Mouse (Mus musculus) CH12F3 (cell line): ENCODE measurements around the gene Fam126a.

Experiments used
- in situ Hi-C: fragments of 300-500 bp; cut with MboI; formaldehyde crosslinking; loops from 2 replicates; pipeline ENCODE4 v1.14.3; 2020; ENCODE audit warnings: low sequenced_read_pairs

The Fam126a gene

DNA sequence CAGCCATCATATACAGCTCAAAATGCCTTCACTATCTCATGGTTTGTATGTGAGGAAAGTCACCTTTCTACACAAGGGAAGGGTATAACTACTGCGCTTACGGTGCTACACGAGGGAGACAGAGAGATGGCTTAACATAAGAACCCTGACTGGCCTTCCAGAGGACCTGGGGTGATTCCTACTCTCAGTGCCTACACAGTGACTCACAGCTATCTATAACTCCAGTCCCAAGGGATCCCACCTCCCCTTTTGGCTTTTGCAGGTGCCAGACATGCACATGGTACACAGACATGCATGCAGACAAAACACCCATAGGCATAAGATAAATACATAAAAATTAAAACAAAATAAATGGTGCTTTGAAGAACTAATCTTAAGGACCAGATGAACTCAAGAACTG is 35.6 kb downstream of the Fam126a start:
- in situ Hi-C loops = no loop called here

DNA sequence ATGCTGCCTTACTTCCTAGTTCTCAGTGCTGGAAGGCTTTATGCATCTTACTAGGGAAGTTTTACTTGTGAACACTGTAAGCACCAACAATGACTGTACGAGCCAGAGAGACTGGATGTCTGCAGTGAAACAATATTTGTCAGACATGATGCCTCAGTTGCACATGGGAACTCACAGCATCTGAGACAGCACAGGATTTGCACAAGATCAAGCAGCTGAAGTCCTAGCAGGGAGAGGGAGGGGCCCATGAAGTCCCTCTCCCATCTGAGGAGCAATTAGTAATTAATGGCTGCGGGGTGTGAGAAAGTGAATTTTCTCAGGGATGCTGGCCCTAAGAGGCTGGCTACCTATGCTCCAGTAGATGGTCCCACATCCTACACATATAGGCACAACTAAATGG is 36.3 kb downstream of the Fam126a start:
- in situ Hi-C loops = no loop called here

DNA sequence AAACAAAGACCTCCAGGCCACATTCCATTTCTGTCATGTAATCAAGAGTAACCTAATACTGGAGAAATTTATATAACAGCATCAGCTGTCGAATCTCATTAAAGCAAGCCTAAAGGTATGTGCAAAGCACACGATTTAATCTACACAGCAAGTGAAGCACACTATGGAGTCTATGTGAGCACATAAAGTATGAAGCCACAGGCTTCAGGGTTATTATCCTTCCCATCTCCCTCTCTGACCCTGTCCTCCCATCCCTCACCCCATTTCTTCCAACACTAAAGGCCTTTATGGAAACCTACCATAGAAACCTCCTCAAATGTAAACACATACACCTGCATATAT is 37.0 kb downstream of the Fam126a start:
- in situ Hi-C loops = no loop called here

DNA sequence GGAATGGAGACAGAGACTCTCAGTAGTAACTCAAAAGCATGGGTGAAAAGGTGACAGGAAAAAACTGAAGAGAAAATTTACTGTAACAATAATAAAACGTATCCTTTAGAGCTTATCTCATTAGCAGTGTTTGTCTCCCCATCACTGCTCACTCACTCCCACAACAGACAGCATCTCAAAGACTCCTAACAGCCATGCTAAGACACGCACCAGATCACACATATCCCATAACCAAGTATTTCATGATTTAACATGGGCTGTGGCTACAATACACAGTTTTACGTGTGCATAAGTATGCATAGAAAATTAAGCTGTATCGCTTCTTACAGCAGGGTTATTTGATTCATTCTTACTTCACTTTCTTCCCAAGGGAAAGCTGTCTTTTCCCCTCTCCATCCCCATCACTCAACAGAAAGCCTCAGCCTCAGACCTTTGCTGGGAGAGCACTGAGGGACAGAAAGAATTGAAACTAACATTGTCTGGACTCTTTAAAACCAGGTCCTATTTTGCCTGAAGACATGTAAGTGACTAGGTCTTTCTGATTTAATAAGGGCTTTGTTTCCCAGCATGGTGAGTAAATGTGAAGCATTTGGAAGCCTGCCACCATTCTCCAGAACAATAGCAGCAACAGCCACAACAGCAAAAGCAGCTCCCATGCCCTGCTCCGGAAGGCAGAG is 37.5 kb downstream of the Fam126a start:
- in situ Hi-C loops = no loop called here

DNA sequence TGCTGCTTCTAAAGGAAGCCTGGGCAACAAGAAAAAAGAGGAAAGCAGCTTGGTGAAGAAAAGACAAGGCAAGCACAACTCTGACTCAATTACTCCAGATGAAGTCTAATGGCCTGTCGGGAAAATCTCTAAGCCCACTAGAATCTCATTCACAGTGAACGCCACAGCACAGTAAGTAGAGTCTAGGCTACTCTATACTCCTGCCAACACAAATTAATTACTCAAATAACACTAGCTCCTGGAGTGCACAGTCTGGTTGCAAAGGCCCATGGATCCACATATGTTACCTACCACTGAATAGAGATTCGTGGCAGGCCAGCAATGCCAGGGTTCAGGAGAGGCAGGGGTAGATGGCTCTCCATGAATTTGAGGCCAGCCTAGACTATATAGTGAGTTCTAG is 40.5 kb downstream of the Fam126a start:
- in situ Hi-C loops = no loop called here

DNA sequence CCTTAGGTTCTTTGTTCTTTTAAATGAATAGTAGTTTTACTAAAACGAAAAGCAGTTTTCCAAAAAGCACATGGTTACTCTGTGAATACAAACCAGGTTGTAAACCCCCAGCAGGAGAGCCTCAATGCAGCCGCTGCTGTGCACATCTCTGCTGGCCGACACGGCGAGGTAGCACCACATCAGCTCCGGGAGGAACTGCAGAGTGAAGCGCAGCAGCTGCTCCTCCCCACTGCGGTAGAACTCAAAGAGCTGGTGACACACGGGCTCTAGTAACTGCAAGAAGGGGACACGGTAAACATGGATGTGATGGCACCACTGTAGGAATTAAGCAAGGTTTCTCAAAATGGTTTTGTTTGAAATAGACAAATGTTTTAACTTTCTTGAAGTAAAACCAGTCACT is 42.7 kb downstream of the Fam126a start:
- in situ Hi-C loops = no loop called here

DNA sequence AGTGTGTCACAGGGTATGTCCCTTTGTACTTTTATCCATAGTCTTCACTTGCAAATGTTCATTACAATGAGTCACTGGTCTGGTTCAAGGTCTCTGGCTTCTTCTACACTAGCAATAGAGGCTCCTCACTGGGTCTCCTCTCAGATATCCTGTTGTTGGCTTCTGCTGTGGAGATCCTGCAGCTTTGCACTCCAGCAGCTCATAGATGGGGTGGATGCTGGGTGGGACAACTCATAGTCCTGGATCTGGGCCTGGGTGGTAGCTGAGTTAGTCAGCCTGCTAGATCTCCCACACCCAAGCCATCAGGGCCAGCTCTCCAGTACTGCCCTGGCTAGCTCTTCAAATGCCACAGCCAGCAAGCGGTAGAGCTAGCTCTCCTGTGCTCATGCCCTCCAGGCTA is 48.4 kb downstream of the Fam126a start:
- in situ Hi-C loops = no loop called here

DNA sequence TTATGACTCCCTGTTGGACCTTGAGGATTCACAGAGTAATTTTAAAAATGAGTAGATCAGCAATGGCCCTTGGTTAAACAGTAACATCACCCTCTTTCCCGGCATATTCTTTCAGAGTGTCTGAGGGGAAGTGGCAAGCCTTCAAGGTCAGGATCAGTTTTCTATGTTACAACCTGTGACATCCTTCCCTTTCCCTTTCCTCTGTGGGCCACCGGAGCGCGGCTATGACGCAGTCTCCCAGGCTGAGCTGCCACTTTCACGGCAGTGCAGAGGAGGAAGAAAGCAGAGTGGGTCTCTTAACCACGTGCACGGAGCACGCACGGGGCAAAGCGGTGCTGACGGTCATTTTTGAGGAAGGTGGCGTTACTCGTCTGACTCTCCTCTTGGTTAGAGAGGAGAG is 52.0 kb downstream of the Fam126a start:
- in situ Hi-C loops = no loop called here

DNA sequence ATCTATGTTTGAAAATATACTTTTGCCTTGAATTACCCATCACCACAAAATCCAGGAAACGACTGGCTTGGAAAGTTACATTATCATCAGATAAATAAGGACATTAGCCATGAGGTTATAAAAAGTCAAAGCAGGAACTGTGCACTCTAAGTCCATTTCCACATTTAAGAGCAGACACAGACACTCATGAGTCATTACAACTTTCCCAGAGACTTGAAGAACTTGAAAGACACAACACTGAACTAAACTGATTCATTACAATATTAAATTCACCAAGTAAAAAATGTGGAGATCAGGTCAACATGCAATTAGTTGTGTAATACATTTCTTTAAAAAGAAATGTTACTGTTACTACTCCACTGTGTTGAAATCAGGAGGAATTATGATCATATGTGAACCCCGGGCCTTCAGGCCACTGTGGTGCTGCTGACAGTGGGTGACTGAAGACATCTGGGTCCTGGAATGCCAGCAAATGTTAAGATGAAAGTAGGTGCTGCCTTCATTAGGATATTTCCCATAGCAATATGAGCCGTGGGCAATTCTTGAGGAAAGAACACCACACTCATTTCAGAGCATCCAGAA is 55.4 kb downstream of the Fam126a start:
- in situ Hi-C loops = no loop called here

DNA sequence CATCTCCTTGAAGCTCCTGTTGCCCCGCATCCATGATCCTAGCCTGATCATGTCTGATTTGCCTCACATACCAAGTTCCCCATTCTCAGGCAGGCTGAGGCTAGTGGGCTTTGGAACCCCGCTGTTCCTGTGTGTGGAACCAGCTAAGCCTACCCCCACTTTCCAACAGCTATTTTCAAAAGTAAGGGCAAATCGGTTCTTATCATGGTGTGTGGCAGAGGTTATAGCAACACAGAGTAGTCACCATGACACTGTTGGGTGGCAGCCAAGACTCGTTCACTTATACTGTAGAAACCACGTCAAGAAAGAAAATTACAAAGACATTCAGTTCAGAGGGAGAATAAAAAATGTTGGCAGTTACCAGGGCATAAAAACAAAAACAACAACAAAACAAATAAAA is 62.8 kb downstream of the Fam126a start:
- in situ Hi-C loops = no loop called here

DNA sequence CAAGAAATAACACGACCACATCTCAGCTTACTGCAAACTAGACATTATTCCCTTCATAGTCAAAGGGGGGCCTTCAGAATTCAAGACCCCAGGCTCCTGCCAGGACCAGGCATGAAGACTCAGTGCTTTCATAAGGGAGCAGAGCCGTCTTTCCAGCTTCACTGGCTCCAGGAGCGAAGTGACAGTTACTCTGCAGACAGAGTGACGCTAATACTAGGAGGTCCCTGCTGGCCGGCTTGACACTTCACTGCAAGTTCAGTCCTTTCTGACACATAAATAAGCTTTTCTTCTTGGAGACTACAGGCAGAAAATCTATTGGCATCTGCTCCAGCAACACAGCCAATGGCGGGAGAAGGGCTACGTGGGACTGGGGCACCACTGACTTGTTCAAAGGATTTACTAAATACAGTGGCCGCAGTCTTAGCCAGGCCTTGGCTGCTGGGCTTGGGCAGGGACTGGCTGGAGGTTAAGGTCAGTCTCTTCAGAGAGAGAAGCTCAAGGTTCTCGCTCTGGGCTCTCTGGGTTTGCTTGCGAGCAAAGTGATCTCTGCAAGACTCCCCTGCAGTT is 65.8 kb downstream of the Fam126a start:
- in situ Hi-C loops = no loop called here

DNA sequence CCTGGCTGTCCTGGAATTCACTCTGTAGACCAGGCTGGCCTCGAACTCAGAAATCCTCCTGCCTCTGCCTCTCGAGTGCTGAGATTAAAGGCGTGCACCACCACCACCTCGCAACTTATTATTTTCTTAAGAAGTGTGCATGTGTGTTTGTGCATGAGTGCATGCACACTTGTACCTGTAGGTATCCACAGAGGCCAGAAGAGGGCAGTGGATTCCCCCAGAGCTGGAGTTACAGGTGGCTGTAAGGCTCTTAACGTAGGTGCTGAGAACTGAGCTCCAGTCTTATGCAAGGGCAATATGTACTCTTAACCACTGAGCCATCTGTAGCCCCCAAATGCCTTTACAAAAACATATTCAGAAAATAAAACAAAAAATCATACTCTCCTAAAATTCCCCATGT is 77.4 kb downstream of the Fam126a start:
- in situ Hi-C loops = no loop called here

DNA sequence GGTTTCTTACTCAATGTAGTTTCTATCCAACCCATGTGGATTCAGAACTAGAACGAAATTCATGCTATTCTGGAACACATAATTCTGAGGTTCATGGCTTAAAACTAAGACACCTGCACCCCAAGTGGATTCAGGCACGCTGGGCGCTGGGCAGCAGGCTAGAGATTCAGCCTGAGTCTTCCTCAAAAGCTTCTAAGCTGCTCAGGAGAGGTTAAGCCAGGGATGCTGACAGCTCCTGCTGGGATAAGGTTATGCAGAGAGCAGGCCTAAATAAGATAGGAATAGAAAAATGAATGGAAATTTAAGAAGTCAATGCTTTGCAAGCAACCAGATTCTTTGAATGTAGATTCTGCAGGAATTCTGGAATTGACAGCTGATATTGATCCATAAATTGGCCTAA is 82.4 kb downstream of the Fam126a start:
- in situ Hi-C loops = no loop called here

DNA sequence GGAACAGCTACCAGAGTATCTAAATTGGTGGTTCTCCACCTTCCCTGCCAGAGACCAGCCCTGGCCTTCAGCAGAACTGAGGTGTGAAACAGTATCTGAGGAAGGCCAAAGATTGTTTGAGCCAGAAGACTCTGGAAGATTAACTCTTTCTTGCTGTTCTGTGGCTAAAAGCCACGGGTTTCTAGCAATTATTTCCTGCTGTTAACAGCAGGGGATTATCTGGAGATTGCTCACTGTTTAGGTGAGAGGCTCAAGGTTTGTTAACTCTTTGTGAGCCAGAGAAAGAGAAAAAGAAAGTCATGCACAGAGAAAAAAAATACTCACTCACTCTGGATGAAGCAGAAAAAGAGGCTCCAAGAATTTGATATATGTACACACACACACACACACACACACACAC is 85.4 kb downstream of the Fam126a start:
- in situ Hi-C loops = no loop called here

DNA sequence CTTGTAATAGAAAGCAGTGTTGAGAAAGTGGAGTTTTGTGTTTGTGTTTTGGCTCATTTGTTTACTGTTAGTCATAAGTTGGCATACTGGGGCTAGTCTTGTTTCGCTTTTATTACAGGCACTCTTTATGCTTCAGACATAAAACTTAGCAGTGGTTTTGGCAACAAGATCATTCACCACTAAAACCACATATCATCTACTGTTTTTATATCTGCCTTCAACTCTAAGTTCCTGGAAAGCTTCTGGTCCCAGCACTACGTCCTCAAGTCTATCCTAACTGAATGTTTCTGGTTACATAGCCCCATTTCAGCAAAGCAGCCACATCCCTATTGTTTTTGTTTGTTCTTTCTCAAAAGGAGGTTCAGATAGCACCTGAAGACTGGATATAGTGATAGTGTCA is 87.0 kb downstream of the Fam126a start:
- in situ Hi-C loops = no loop called here

DNA sequence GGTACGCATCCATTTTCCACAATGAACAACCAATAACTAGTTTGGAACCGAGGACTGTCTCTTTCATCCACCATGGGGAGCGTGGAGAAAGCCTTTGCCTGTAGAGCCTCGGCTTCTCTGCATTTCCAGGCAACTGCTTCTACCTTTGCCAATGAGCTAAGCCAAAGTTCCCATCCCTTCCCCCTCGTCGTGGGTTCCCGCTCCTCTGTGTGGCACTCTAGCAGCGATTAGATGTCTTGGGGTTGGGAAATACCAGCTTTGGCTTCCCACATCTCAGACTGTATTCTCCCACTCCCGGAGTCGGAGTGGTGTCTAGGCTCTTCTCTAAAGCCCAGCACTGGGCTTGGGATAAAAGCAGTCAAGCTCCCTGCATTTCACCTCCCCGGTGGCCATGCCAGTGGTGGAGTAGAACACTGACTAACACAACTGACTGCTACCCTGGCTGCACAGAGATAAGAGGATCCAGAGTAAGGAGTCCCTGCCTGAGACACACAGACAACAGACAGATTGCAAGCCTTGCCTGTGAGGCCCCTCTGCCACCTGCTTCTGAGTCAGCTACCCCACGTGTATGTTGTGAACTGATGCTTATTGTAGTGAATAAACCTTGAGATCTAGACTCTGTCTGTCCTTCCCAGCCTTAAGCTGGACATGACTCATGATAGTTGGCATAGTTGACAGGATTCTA is 106.9 kb downstream of the Fam126a start:
- in situ Hi-C loops = no loop called here

DNA sequence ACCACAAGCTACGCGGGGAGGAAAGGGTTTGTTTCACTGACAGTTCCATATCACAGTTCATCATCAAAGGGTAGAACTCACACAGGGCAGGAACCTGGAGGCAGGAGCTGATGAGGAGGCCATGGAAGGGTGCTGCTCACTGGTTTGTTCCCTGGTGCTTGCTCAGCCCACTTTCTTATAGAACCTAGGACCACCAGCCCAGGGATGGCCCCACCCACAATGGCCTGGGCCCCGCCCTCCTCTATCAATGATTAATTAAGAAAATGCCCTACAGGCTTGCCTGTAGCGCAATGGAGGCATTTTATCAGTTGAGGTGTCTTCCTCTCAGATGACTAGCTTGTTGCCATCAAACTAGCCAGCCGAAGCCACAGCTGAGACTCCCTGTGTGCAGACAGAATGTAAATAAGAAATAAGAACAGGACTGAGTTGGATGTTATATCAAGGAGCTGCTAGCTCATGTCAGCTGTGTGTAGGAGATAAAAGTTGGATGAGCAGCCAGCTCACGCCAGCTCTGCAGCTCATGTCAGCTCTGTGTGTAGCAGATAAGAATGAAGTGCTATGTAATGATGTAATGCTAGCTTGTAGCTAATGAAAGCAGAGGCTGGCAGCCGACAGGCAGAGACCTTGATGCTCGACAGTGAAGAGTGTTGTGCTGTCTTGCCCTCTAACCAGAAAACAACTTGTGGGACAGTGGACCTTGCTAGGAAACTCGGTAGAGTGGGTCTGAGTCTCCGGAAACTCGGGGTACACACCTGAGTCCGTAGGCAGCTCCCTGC is 107.8 kb downstream of the Fam126a start:
- in situ Hi-C loops = no loop called here

DNA sequence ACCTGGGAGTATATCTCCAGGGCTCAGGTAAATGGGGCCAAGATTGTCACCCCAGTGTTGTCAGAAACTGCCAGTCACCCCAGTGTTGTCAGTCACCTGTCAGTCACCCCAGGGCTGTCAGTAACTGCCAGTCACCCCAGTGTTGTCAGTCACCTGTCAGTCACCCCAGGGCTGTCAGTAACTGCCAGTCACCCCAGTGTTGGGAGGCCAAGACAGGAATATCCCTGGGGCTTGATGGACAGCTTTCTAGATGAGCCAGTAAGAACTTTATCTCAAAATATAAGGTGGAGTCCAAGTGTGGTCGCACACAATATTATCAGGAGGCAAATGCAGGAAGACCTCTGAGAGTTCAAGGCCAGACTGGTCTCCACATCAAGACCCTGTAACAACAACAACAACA is 109.2 kb downstream of the Fam126a start:
- in situ Hi-C loops = no loop called here

DNA sequence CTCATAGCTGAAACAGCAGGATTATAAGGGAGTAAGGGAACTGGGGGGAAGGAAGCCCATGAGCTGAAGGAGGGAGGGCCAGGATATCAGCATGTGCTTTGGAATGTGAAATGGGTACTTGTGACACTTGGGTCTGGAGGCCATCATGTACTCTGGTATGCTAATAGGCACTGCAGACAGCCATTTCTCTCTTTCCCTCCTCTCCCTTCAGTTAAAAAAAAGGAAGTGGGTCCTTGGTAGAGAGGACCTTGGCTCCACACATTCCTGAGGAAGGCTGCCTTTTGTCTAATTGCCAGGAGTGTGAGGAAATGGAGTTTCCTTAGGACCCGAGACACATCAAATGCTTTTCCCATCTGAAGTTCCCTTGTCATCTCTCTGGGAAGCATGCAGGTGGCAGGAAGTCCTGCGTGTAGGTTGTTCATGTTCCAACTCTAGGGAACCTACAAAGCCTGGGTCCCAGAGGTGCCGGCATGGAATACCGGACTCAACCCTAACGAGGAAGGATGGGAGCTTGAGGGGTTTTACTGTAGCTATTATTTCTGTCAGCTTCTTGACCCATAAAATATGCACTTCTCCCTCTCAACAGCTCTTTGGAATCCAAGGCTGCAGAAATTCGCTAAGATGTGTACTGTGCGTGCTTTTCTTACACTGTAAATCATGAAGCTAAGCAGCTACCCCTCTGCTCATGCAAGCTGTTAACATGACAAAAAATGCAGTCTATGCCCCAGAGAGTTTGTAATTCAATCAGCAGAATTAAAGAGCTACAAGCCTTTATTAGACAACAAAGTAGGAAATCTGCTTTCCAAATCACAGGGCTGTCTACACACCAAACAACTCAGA is 110.4 kb downstream of the Fam126a start:
- in situ Hi-C loops = no loop called here

DNA sequence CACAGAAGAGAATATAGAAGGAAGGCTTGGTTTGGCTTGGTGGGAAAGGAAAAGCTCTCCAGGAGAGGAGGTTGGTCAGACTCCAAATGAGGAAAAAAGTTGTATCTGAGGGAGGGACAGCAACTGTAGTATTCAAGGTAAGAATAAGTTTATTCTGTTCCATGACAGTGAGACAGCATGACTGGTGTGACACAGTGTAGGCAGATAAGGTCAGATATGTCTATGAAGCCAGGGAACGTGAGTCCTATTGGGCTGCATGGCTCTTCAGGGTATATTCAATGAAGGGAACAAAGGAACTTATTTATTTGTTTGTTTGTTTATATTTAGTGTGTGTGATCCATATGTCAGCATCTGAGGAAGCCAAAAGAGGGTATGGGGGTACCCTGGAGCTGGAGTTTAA is 113.2 kb downstream of the Fam126a start:
- in situ Hi-C loops = no loop called here

DNA sequence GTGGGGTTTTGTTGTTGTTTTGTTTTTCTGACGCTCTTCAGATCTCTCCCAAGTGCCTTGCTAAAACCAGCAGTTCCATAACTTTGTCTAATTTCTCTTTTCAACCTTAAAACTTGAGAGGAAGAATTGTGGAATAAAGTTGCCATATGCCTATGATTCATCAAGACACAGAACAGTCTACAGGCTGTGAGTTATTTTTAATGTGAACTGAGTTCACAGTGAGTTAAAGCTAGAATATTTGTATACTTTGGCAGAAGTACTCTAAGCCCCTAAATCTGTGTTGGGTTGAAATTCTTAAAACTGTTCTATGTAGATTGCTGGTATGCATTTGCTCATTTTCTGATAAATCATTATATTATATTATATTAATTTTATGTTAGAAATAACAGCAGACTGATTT is 118.9 kb downstream of the Fam126a start:
- in situ Hi-C loops = no loop called here
